Mouse (Mus musculus): ENCODE data around the gene Ltb4r2.

DNA sequence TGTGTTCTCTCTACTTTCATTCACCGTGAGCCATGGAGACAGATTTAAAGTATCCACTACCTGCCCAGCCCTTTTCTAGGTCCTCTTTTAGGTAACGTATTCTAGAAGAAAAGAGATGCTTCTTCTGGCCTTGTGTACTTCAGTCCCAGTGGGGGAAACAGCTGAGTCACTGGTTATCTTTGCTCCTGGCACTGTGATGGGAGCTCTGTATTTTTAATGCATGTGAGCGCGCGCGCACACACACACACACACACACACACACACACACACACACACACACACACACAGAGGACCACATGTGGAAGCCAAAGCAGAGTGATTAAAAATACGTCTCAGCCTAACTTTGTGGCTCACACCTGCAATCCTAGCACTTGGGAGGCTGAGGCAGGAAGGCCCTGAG is 37.8 kb upstream of the Ltb4r2 start:
- no peak for TF ChIP-seq POLR2A (IDR thresholded peaks at IDR 0.05; ENCODE audit: low read depth, low read length)
- no peak for TF ChIP-seq USF1 (IDR thresholded peaks at IDR 0.05; ENCODE audit: low read depth, low read length)
- TF ChIP-seq CTCF (conservative IDR thresholded peaks at IDR 0.05 in 1 of 2, IDR thresholded peaks at IDR 0.05 in 1 of 2; ENCODE audit: low read depth in 2 of 2, low read length in 2 of 2) = no peak
- no peak for TF ChIP-seq ETS1 (conservative IDR thresholded peaks at IDR 0.05; ENCODE audit: low read depth, low read length)
- no peak for TF ChIP-seq NRF1 (IDR thresholded peaks at IDR 0.05; ENCODE audit: low read depth, low read length)
- no peak for TF ChIP-seq SMC3 (IDR thresholded peaks at IDR 0.05; ENCODE audit: low read depth, low read length)
